Mouse (Mus musculus): ENCODE results near the gene Agfg2. TPM values are rescaled to one million over a fixed set of nuclear protein-coding genes. Genes with fewer than 3 reads are reported as not detected.
A peak's percentile ranks its signal among the peaks of the same experiment; 100 is the strongest.
"Not testable (repeated sequence)": the region's sequence is repeated elsewhere in the genome, so short reads cannot be mapped to it uniquely, and the experiment has no call there.

Agfg2 gene
- 10 to 100 TPM; 13.1 to 23.0 (median 15.4) TPM for total RNA-seq (2022)

- peak; percentile 98 for DNase-seq (ENCODE audit: low spot score)
These were observed at the start of gene Agfg2 for GRCm38 (mm10) chr5:137684294-137685123. Gene Agfg2 (minus strand): TSS chr5:137684726.

- no peak for DNase-seq (ENCODE audit: low spot score)
These were observed 49.2 kb upstream of the Agfg2 start for GRCm38 (mm10) chr5:137733638-137734288.

GRCm38 (mm10) chr5:137726767-137727166, 42.2 kb upstream of the Agfg2 start:
- no peak for DNase-seq (ENCODE audit: low spot score)

GRCm38 (mm10) chr5:137723840-137724239, 39.3 kb upstream of the Agfg2 start:
- DNase-seq (ENCODE audit: low spot score): no peak

GRCm38 (mm10) chr5:137720558-137721164, 36.1 kb upstream of the Agfg2 start:
- DNase-seq (ENCODE audit: low spot score): not testable (repeated sequence)

GRCm38 (mm10) chr5:137719088-137719487, 34.6 kb upstream of the Agfg2 start:
- DNase-seq (ENCODE audit: low spot score): no peak

- no peak for DNase-seq (ENCODE audit: low spot score)
These were observed 33.7 kb upstream of the Agfg2 start for GRCm38 (mm10) chr5:137718020-137718790.

- no peak for DNase-seq (ENCODE audit: low spot score)
These were observed 31.2 kb upstream of the Agfg2 start for GRCm38 (mm10) chr5:137715685-137716084.

- DNase-seq (ENCODE audit: low spot score): no peak
These were observed 28.9 kb upstream of the Agfg2 start for GRCm38 (mm10) chr5:137713454-137713853.

GRCm38 (mm10) chr5:137706913-137707633, 22.5 kb upstream of the Agfg2 start:
- no peak for DNase-seq (ENCODE audit: low spot score)

GRCm38 (mm10) chr5:137705242-137705641, 20.7 kb upstream of the Agfg2 start:
- no peak for DNase-seq (ENCODE audit: low spot score)

GRCm38 (mm10) chr5:137699850-137700249, 15.3 kb upstream of the Agfg2 start:
- no peak for DNase-seq (ENCODE audit: low spot score)

GRCm38 (mm10) chr5:137699080-137699479, 14.6 kb upstream of the Agfg2 start:
- no peak for DNase-seq (ENCODE audit: low spot score)

GRCm38 (mm10) chr5:137695930-137696329, 11.4 kb upstream of the Agfg2 start:
- no peak for DNase-seq (ENCODE audit: low spot score)

GRCm38 (mm10) chr5:137694796-137695195, 10.3 kb upstream of the Agfg2 start:
- no peak for DNase-seq (ENCODE audit: low spot score)

- DNase-seq (ENCODE audit: low spot score): no peak
These were observed 7.4 kb upstream of the Agfg2 start for GRCm38 (mm10) chr5:137691881-137692280.

GRCm38 (mm10) chr5:137690531-137690930, 6.0 kb upstream of the Agfg2 start:
- no peak for DNase-seq (ENCODE audit: low spot score)

GRCm38 (mm10) chr5:137689974-137690373, 5.4 kb upstream of the Agfg2 start:
- DNase-seq (ENCODE audit: low spot score): no peak

- DNase-seq (ENCODE audit: low spot score): no peak
These were observed 1.7 kb upstream of the Agfg2 start for GRCm38 (mm10) chr5:137686127-137686790.

GRCm38 (mm10) chr5:137685653-137686052, 1.1 kb upstream of the Agfg2 start:
- no peak for DNase-seq (ENCODE audit: low spot score)

Measured in heart, adult 8-10 months (tissue).